8 mouse cellular contexts compared by ENCODE assay signal in genomic region chr19:5001666-5002406, GRCm38 (mm10). TPM values are rescaled to one million over a fixed set of nuclear protein-coding genes. Genes with fewer than 3 reads are reported as not detected.
A peak's percentile ranks its signal among the peaks of the same experiment; 100 is the strongest.
DNase-seq lines count a peak whose midpoint lies in the region; ATAC-seq lines count a peak whose summit lies in the region.

No protein-coding gene starts in this region.

- peak; percentile 88 for DNase-seq in ZHBTc4 (ENCODE audit: low read depth, low spot score)
- DNase-seq in gastrocnemius, postnatal 10 days = peak; percentile 77
- peak; percentile 97 for DNase-seq in left cerebral cortex, adult 9 months (ENCODE audit: low spot score in 2 of 2)
- DNase-seq in right cerebral cortex, postnatal 14 days = peak; percentile 89
- peak; percentile 73 for DNase-seq in urinary bladder, postnatal 14 days (ENCODE audit: low spot score)

- peak; percentile 87 for ATAC-seq in common myeloid progenitor, adult 5-6 weeks (replicated peaks; ENCODE audit: low read depth, poor library complexity, severe bottlenecking)
- peak; percentile 99 for ATAC-seq in inflammation-experienced regulatory T-cells, adult 6 months
- ATAC-seq in megakaryocyte-erythroid progenitor cell, adult 5-6 weeks (replicated peaks; ENCODE audit: low FRiP score, low TSS enrichment, poor library complexity, severe bottlenecking) = peak; percentile 74

RNA-seq across cellular contexts. Expression of gene Npas4, which starts 11.7 kb away (rescaled TPM):
- not detected in 2 replicates for total RNA-seq in common myeloid progenitor, adult 5-6 weeks (2017)
- total RNA-seq in gastrocnemius, postnatal 10 days (2021) = under 1 TPM in 1 of 2 experiments, not detected in 1; 0.12 TPM
- 1 to 10 TPM in 2 of 3 experiments, under 1 TPM in 1; 0.60 to 1.9 (median 1.4) TPM for polyA plus RNA-seq in inflammation-experienced regulatory T-cells, adult 6 months (2017; shearing (Covaris generic))
- total RNA-seq in megakaryocyte-erythroid progenitor cell, adult 5-6 weeks (2014; fragmentation: Nextera tagmentation) = not detected in 2 replicates
- total RNA-seq in megakaryocyte-erythroid progenitor cell, adult 5-6 weeks (2017) = not detected in 2 replicates

RNA-seq across cellular contexts. Expression of gene Slc29a2, which starts 21.8 kb away (rescaled TPM):
- total RNA-seq in common myeloid progenitor, adult 5-6 weeks (2017) = 2.3 and 4.3 TPM in 2 replicates
- total RNA-seq in gastrocnemius, postnatal 10 days (2021) = 1 to 10 TPM; 4.0 to 7.3 TPM
- polyA plus RNA-seq in inflammation-experienced regulatory T-cells, adult 6 months (2017; shearing (Covaris generic)) = 1 to 10 TPM in 2 of 3 experiments, under 1 TPM in 1; 0.20 to 2.4 (median 1.7) TPM
- total RNA-seq in megakaryocyte-erythroid progenitor cell, adult 5-6 weeks (2014; fragmentation: Nextera tagmentation) = 9.7 and 14.2 TPM in 2 replicates
- total RNA-seq in megakaryocyte-erythroid progenitor cell, adult 5-6 weeks (2017) = 1.5 and 4.4 TPM in 2 replicates

RNA-seq across cellular contexts. Expression of gene B4gat1, which starts 36.8 kb away (rescaled TPM):
- total RNA-seq in common myeloid progenitor, adult 5-6 weeks (2017) = 9.2 TPM in 1 of 2 replicates, not detected in the other
- total RNA-seq in gastrocnemius, postnatal 10 days (2021) = 10 to 100 TPM; 21.5 to 21.9 TPM
- 10 to 100 TPM; 10.3 to 12.5 (median 10.4) TPM for polyA plus RNA-seq in inflammation-experienced regulatory T-cells, adult 6 months (2017; shearing (Covaris generic))
- not detected in 2 replicates for total RNA-seq in megakaryocyte-erythroid progenitor cell, adult 5-6 weeks (2014; fragmentation: Nextera tagmentation)
- 1.5 TPM in 1 of 2 replicates, not detected in the other for total RNA-seq in megakaryocyte-erythroid progenitor cell, adult 5-6 weeks (2017)

RNA-seq across cellular contexts. Expression of gene AC124502.3, which starts 36.9 kb away (rescaled TPM):
- 5.8 TPM in 1 of 2 replicates, not detected in the other for total RNA-seq in common myeloid progenitor, adult 5-6 weeks (2017)
- 1 to 10 TPM in 1 of 2 experiments, under 1 TPM in 1; 0.84 to 1.3 TPM for total RNA-seq in gastrocnemius, postnatal 10 days (2021)
- polyA plus RNA-seq in inflammation-experienced regulatory T-cells, adult 6 months (2017; shearing (Covaris generic)) = under 1 TPM; 0.41 to 0.81 (median 0.44) TPM
- total RNA-seq in megakaryocyte-erythroid progenitor cell, adult 5-6 weeks (2014; fragmentation: Nextera tagmentation) = 2.0 and 3.3 TPM in 2 replicates
- total RNA-seq in megakaryocyte-erythroid progenitor cell, adult 5-6 weeks (2017) = 1.8 and 4.2 TPM in 2 replicates

RNA-seq across cellular contexts. Expression of gene Brms1, which starts 39.3 kb away (rescaled TPM):
- 27.8 and 28.5 TPM in 2 replicates for total RNA-seq in common myeloid progenitor, adult 5-6 weeks (2017)
- 10 to 100 TPM; 14.3 to 15.5 TPM for total RNA-seq in gastrocnemius, postnatal 10 days (2021)
- 100 to 1,000 TPM in 2 of 3 experiments, 10 to 100 TPM in 1; 98.2 to 118 (median 109) TPM for polyA plus RNA-seq in inflammation-experienced regulatory T-cells, adult 6 months (2017; shearing (Covaris generic))
- 25.3 and 37.1 TPM in 2 replicates for total RNA-seq in megakaryocyte-erythroid progenitor cell, adult 5-6 weeks (2014; fragmentation: Nextera tagmentation)
- total RNA-seq in megakaryocyte-erythroid progenitor cell, adult 5-6 weeks (2017) = 30.3 and 36.7 TPM in 2 replicates

Comparison
In these comparisons a context has a peak if more than half of its experiments do, and no peak if none do; other contexts are left out.
1. Peak in every context shown above with its lines: DNase-seq and ATAC-seq.